Mouse (Mus musculus) left cerebral cortex, adult 18-20 months (tissue): ENCODE results near the gene Gpc4. TPM values are rescaled to one million over a fixed set of nuclear protein-coding genes. Genes with fewer than 3 reads are reported as not detected.

ENCODE experiments used
- DNase-seq, 2 experiments: peaks; one replicate each; pipeline ENCODE4 v3.0.0; 2021 to 2022; ENCODE audit warnings: low spot score in 2 of 2, mixed read lengths in 1 of 2
- long read RNA-seq, 2 experiments: library from polyadenylated mRNA; stranded (forward); transcript quantifications; one replicate each; pipeline ENCODE4 v2.0.0; 2021
- total RNA-seq, 2 experiments: library from RNA; stranded (reverse); gene quantifications; 2 replicates each; pipeline ENCODE4 v1.2.3; 2021

The Gpc4 gene
- total RNA-seq = 10 to 100 TPM; 20.1 to 23.2 TPM
- long read RNA-seq, experiment 1, transcript Gpc4-201 (9 exons, 2,651 nt) = major isoform, 17 of 17 reads
- long read RNA-seq, experiment 1, partial matches to known transcripts = 0 of 17 reads
- long read RNA-seq, experiment 1, other reads (novel, unspliced or antisense) = 0 of 17 reads
- long read RNA-seq, experiment 2, transcript Gpc4-201 (9 exons, 2,651 nt) = major isoform, 13 of 13 reads
- long read RNA-seq, experiment 2, partial matches to known transcripts = 0 of 13 reads
- long read RNA-seq, experiment 2, other reads (novel, unspliced or antisense) = 0 of 13 reads

- DNase-seq = peak; percentile 29 to 45
These were observed at the start of gene Gpc4 for GRCm38 (mm10) chrX:52164738-52165554. Gene Gpc4 (minus strand): TSS chrX:52165252.

- no peak for DNase-seq
These were observed 47.8 kb upstream of the Gpc4 start for GRCm38 (mm10) chrX:52212846-52213245.

- DNase-seq = no peak
These were observed 34.8 kb upstream of the Gpc4 start for GRCm38 (mm10) chrX:52199836-52200235.

- no peak for DNase-seq
These were observed 28.4 kb upstream of the Gpc4 start for GRCm38 (mm10) chrX:52193311-52193968.

GRCm38 (mm10) chrX:52189094-52189493 lies 24.0 kb upstream of the Gpc4 start:
- no peak for DNase-seq

- no peak for DNase-seq
These were observed 18.7 kb upstream of the Gpc4 start for GRCm38 (mm10) chrX:52183551-52184442.

GRCm38 (mm10) chrX:52181401-52181800 lies 16.3 kb upstream of the Gpc4 start:
- DNase-seq = peak in 1 of 2 experiments; percentile 10

GRCm38 (mm10) chrX:52177067-52177466 lies 12.0 kb upstream of the Gpc4 start:
- DNase-seq = no peak

- DNase-seq = no peak
These were observed 2.6 kb upstream of the Gpc4 start for GRCm38 (mm10) chrX:52167519-52168244.

GRCm38 (mm10) chrX:52165555-52165938 lies 495 bp upstream of the Gpc4 start:
- DNase-seq = no peak

GRCm38 (mm10) chrX:52164134-52164737 lies 816 bp downstream of the Gpc4 start:
- DNase-seq = no peak

- DNase-seq = no peak
These were observed 1.5 kb downstream of the Gpc4 start for GRCm38 (mm10) chrX:52163418-52164133.

GRCm38 (mm10) chrX:52162756-52163155 lies 2.3 kb downstream of the Gpc4 start:
- DNase-seq = no peak

GRCm38 (mm10) chrX:52162206-52162605 lies 2.8 kb downstream of the Gpc4 start:
- no peak for DNase-seq

- no peak for DNase-seq
These were observed 5.4 kb downstream of the Gpc4 start for GRCm38 (mm10) chrX:52159621-52160020.

- no peak for DNase-seq
These were observed 9.6 kb downstream of the Gpc4 start for GRCm38 (mm10) chrX:52155408-52155953.

- DNase-seq = no peak
These were observed 10.2 kb downstream of the Gpc4 start for GRCm38 (mm10) chrX:52154821-52155220.

- peak; percentile 22 to 31 for DNase-seq
These were observed 11.6 kb downstream of the Gpc4 start for GRCm38 (mm10) chrX:52153451-52153850.

- no peak for DNase-seq
These were observed 12.1 kb downstream of the Gpc4 start for GRCm38 (mm10) chrX:52152961-52153360.
